Mouse (Mus musculus) brain, adult 2 months (tissue): ENCODE measurements around the gene Rgs12.

Experiments
- DNase-seq: peaks from one replicate; pipeline ENCODE4 v3.0.0; 2011; ENCODE audit warnings: low read depth, low spot score

Gene Rgs12

DNA sequence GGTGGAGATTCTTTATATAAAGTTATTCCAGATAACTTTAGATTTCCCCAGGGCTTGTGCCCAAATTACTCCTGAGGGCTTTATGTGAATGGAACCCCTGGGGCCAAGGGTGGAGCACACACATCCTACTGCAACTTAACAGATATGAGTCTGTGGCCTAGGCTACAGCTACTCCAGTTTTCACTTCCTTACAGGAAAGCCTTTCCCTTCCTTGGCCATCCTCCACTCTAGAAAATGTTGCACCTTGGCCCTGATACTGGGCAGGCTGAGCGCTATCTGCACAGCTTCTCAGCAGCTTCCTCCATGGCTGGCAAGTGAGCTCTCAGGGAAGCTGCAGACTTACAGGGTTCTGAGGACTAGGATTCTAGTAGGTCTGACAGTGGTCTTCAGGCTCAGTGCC lies 80.1 kb downstream of the Rgs12 start:
- no peak for DNase-seq

DNA sequence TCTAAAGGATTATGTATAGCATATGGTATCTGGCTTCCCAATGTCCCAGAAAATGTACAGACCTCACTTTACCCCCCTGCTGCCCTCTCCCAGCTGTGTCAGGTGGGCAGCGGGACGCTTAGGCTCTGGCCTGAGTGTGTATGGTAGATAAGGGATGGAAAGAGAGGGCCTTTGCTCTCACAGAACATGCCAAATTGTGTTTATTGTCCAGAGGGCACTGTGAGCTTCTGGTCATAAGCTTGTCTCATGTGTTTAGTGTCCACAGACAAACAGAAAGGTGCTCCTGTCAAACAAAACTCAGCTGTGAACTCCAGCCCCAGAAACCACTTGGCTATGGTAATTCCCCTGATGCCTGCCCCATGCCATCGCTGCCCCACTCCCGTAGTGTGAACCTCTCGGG lies 80.5 kb downstream of the Rgs12 start:
- DNase-seq, result no peak

DNA sequence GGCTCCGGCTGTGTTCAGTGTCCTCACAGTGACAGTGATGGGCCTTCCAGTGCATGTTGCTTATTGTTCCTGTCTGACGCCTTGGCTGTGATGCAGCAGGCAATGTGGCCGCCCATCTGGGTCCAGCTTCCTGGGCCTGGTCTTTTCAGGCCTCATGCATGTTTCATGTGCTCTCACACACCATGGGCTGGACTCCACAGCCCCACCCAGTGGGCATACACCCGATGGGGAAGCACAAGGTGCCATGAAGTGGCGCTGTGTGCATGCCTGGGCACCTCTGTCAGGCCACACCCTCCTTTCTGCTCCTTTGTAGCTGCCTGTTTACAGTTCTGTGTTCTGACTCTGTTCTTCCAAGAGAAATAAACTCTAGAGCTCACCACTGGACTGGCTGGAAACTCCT lies 83.8 kb downstream of the Rgs12 start:
- no peak for DNase-seq

DNA sequence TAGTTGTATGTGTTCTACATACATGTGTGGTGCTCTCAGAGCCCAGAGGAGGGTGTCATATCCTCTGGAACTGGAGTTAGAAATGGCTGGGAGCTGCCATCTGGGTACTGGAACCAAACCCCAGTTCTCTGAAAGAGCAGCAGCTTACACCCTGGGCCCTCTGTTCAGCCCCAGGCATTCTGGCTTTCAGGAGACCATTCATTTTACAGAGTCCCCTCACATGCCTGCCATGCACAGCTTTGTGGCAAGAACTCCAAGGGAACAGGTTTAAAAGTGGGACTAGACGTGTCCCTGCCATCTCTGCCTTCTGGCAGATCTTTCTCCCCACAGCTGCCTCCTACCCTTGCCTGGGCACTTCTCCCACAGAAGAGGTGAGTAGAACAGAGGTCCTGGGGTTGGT lies 84.4 kb downstream of the Rgs12 start:
- DNase-seq, result no peak

DNA sequence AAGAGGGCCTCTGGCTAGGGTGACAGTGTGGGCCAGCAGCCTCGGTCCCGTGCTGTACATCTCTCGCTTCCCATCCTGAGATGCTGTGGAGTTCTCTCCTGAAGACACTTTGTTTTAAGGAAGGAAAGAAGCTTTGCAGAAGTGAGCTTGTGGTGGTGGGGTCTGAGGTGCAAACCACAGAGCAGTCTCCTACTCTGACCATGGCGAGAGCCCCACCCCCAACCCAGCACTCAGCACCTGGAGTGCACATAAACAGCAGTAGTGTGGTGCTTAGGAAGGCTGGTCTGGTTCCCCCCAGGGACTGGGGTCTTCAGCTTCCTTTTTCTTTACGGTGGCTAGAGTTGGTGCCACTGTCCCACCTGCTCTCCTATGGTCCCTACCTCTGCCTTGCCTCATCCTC lies 85.9 kb downstream of the Rgs12 start:
- DNase-seq, result no peak

DNA sequence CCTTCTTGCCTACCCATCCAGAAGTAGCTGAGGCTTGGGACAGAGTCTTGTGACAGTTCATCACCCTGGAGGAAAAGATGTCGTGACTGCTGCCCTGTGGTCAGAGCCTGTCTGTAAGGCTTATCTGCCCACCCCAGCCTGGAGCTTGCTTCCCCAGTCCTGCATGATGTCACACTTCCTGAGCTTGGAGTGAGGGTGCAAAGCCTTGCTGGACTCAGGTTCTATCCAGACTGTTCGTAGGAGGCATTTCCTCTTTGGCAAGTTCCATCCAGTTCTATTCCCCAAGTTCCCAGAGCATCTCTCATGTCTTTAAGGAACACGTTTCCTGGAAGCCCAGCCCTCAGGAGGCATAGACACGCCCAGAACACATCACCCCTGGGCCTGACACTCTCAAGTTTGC lies 86.5 kb downstream of the Rgs12 start:
- peak; percentile 47 for DNase-seq

DNA sequence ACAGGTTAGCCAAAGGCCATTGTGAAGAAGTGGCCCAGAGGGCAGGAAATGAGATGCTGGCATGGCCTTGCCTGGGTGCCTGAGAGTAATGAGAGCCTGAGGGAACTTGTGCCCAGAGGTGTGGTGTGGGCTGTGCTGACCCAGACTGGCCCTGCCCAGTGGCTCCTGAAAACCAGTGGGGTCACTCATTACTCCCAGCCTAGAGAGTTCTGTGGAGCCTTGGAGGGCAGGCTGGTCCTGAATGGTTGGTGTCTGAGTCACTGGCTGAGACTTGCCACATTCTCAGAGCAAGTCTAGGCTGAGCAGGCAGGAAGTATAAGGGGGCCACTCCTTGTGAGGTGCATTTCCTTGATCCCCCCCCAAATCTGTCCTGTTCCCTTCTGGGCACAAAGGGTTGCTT lies 88.2 kb downstream of the Rgs12 start:
- no peak for DNase-seq

DNA sequence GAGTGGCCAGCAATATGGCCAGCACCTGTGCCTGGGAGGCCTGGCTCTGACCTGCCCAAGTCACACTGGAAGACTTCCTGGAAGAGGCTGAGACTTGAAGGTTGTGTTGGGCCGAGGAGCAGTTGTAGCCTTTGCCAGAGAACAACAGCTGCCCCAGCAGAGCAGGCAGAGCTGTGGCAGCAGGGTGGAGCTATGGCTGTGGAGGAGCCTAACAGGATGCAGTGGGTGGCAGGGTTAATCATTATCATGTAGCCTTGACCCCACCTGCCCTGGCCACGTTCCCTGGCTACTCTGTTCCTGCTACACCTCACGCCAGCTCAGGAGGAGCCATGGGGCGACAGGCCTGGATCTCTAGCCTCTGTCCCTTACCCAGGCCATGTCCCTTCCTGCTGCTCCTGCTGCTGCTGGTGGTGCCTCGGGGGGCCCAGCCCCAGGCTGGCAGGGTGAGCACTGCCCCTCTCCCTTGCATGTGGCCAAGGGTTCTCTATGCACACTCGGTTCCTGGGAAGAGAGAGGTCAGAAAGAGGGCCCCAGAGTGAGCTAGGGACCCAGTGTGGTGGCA lies 92.1 kb downstream of the Rgs12 start, which contains the start of gene Hgfac:
TSS of gene Hgfac (plus strand) at position 242 of the 562 bp plus-strand sequence.
- DNase-seq, result no peak

DNA sequence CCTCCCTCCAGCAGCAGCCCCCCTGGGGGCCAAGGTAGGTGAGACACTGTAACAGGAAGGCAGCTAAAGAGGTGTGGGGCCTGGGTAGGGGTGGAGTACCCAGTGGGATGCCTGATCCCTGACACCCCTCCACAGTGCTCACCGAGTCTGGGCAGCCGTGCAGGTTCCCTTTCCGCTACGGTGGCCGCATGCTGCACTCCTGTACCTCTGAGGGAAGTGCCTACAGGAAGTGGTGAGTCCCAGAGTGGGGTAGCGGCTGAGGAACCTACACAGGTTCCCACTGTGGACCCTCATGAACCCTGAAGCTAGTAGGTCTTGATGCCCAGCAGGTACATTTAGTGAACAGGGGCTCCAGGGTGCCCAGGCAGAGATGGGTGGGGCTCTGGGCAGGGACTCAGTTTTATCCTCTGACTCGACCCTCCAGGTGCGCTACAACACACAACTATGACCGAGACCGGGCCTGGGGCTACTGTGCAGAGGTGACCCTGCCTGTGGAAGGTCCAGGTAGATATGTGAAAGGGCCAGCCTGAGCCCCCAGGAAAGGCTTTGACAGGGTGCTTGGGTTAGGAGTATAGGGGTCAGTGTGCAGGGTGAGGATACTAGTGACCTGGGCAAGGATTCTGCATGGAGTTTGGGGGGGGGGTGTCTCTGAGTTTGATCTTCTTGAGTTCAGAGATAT lies 93.3 kb downstream of the Rgs12 start:
- no peak for DNase-seq

DNA sequence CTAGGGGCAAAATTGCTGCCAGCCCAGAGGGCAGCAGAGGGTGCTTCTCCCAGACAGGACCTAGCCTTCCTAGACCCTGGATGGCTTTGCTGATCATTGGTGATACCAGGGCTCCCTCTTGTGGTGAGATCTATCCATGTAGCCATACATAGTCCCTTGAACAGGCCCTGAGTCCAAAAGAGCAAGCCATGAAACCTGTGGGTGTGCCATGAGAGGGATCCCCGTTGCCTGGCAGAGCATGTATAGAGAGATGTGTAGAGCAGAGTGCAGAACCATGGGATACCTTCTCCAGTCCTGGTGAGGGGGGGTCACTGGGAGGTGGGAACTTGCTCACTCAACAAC lies 93.8 kb downstream of the Rgs12 start:
- peak; percentile 90 for DNase-seq

DNA sequence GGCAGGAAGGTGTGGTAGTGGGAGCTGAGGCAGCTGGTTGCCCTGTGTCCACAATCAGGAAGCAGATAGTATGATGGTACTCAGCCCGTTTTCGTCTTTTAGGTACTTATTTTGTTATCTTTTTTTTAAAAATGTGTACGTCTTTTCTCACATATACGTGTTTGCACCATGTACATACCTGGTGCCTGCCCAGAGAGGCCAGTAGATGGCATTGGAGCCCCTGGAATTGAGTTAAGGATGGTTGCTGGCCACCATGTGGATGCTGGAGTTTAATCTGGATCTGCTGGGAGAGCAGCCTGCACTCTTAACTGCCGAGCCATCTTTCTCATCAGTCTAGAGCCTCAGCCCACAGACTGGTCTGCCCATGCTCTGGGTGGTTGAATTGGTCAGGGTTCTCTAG lies 101.3 kb downstream of the Rgs12 start:
- peak; percentile 25 for DNase-seq

DNA sequence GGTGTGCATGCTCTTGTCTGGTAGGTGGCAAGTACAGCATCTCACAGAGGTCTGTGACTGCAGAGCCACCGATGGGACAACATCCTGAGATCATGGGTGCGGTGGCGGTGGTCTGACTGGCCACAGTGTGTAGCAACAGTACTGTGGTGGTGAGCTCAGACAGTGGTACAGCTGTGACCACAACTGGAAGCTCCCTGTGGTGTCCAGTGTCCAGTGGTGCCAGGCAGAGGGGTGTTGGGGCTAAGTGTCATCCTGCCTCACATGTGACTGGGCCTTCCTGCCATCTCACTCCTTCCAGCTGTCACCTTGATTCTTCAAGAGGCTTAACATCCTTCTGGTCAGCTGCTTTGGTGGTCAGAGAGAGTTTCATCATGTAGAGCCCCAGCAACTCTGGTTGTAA lies 105.4 kb downstream of the Rgs12 start:
- no peak for DNase-seq

DNA sequence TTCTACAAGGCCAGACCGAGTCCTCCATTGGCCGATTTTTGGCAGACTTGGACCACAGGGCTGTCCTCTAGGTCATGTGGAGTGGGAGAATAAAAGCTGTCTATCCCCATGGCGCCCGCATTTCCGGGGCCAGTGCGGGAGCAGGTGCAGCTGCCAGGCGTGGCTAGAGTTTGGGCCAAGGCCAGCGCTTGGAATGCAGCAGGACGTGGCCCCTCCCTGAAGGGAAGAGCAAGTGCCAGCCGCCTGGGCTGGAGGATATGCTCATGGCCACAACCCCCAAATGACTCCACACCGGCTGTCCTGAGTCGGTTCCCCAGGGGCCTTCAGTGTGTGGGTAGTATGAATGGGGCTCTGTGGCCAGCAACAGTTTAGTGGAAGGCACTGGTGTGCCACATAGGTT lies 105.8 kb downstream of the Rgs12 start:
- DNase-seq, result peak; percentile 58

DNA sequence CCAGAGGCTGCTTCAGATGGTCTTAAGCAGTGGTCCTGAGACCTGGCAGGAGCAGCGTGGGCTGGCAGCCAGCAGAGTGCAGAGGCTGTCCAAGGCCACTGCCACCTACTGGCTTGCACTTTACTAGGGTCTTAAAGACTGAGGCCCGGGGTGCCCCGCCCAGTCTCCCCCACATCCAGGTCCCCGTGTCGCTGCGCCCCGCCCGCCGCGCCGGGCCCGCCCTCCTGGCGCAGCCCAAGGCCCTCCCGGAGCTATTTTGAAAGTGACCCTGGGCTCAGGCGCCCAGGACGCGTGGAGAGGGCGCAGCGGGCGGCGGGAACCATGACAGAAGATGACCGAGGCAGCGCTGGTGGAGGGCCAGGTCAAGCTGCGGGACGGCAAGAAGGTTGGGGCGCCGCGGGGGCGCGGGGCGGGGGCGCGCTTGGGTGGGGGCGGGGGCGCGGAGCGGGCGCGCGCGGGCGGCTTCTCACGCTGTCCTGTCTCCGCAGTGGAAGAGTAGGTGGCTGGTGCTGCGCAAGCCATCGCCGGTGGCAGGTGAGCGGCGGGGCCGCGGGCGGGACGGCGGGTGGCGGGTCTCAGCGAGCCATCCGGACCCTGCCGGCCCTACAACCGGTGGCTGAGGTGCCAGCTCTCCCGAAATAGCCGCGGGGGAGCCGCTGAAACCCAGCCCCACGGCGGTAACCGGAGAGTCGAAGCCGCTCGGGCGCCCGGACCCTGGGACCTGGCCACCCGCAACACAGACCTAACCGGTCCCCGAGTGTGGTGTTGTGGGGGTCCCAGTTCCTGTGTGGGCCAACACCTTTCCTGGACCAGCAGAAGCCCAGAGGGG lies 107.6 kb downstream of the Rgs12 start, which contains the start of gene Dok7:
TSS of gene Dok7 (plus strand) at position 163 of the 829 bp plus-strand sequence.
- peak; percentile 66 for DNase-seq

DNA sequence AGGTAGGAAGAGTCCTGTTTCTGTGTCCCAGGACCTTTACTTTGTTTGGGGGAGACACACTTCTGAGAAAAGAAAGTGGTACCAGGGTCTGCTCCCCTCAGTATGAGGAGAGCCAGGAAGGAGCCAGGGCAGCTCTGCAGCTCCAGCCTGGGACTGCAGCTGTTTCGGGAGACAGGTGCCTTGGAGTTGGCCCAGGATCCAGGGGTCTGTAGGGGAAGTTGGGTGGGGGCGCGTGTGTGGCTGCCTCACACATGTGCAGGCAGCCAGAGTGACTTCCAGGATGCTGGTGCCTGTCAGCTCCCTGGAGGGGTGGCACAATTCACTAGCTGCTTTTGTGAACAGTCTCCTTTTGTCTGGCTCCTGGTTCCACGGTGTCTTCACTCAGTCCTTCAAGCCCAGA lies 108.3 kb downstream of the Rgs12 start:
- peak; percentile 36 for DNase-seq

DNA sequence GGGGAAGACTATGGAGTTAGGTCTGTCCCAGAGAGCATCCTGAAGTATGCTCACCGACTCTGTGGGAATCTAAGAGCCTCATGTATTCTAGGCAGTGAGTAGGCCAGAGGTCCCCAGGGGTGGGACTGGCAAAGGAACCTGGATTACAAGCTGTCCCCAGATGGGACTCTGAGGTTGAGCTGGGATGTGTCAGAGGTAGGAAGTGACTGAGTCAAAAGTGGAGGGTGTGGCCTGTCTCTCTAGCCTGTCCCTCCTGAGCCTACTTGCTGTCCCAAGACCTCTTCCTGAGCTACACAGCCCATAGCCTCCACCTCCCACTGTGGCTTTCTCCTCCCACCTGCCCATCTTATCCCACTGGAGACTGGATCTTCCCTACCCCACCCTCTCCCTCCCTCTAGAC lies 109.0 kb downstream of the Rgs12 start:
- no peak for DNase-seq

DNA sequence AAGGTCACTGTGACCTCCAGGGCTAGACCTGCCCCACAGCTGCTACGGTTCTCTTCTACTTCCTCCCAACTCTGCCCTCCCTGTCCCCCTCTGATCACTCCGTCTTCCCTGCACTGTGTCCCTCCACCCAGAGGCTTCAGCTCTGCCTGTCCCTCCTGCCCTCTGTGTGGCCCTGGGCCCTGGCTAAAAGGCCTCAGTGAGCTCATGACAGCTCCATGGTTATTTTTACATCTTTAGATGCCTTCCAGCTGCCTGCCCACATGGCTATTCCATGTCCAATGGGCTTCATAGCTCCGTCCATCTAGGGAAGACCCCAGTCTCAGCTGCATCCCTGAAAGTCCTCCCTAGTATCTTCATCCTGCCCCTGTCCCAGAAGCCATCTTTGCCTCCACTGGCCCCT lies 110.9 kb downstream of the Rgs12 start:
- DNase-seq, result no peak

DNA sequence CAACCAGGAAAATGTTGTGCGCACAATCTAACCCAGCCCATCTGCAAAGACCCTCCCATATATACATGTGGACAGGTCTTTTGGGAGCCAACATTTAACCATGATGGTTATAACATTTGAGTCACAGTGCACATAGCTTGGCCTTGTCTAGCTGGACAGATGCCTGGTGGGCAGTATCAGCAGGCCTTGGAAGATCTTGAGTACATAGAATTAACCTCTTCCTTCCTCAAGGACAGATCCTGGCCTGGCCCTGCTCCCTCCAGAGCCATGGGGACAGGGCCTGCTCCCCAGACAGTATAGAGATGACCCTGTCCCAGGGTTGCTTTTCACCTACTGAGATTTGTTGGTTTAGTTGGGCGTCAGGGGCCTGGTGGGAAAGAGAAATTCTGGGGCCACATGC lies 120.6 kb downstream of the Rgs12 start:
- DNase-seq, result no peak

DNA sequence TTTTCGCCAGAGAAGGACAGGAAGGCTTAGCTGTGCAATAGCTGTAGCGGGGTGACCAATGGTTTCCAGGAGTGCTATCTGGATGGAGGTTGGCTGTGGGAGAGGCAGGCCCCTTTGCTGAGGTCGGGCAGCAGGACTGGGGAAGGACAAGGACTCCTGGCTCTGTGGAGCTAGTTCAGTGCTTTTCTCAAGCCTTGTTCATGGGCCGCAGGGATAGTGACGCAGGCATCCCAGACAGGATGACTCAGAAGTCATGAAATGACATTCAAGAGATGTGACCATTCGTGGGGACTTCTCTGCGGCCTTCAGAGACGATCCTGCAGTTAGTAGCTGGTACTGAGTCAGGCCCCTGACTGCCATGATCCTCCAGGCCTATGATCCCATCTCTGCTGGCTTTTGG lies 121.1 kb downstream of the Rgs12 start:
- DNase-seq, result no peak

DNA sequence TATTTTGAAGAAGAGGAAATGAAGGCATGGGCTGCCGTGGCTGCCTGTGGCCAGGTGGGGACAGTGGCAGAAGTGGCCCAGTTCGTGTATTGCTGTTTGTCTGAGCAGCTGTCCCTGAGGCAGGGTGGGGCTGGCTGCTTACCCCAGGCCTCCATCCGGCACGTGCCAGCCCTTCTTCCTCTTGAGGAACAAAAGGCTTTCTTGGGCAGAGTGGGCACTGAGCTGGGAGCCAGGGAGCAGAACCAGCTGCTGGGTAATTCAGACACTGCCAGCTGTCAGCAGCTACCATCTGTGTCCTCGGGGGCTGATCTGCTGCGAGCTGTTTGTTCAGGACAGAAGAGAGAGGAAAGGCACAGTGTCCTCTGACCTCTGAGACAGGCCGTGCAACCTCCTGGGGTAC lies 121.7 kb downstream of the Rgs12 start:
- peak; percentile 84 for DNase-seq

DNA sequence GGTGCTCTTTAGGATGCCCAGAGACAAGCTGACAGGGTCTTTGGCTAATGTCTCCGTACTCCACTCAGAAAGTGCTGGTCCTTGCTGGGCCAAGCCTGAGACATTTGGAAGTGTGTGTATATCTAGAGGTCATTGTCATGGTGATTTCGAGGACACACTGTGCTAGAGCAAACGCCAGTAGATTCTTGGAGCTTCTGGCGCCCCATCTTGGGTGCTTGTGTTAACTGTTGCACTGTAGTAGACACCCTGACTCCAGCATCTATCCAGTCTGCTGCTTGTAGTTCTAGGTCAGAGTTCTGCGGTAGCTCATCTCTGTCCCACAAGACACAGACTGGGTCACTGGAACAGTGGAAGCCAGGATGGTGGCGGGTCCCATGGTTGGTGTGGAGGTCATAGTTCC lies 122.6 kb downstream of the Rgs12 start:
- no peak for DNase-seq

DNA sequence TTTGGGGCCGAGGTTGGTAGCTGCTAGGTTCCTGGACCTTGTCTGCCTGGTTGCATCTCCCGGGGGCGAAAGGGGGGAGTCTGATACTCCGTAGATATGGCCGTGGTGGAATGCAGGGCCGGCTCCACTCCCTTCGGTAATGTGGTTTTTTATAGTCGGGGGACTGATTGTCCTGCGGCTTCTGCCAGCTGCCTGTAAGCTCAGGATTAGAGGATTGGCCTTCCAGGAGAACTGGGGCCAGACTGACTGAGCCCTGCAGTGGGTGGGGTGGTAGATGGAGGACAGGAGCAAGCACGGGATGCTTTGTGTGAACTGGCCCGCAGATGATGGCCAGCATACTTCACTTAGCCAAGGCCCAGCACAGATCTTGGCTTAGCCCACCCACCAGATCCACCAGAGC lies 124.0 kb downstream of the Rgs12 start:
- DNase-seq, result no peak

DNA sequence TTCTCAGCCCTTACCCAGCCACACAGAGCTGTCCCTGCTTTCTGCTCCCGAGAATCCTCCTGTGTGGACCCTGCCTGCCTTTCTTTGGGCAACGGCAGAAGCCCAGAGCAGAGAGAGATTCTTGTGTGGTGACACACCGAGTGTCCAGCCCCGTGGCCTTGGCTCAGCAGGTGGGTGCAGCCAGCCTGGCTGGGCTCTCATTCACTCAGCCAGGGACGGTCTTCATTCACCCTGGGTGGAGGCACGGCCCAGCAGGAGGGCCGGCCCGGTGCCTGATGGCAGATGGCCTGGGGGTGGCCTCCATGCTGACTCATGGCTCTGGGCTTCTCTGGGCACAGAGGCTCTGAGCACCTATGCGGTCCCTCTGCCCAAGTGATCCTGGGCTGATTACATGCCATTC lies 124.7 kb downstream of the Rgs12 start:
- peak; percentile 54 for DNase-seq
